ENCODE assay signal across 8 mouse cellular contexts in genomic region chr11:116623281-116624124, GRCm38 (mm10). TPM values are rescaled to one million over a fixed set of nuclear protein-coding genes. Genes with fewer than 3 reads are reported as not detected.
DNase-seq lines count a peak whose midpoint lies in the region; ATAC-seq and TF ChIP-seq lines count a peak whose summit lies in the region.
"Had no signal": no experiment of that assay in that cellular context is flagged by ENCODE, and none has a peak within 500 bp of the region (broad histone marks: within the 10 kb centered on the region; RNA-seq: fewer than 3 reads in every experiment).

No protein-coding gene starts in this region.

- ATAC-seq in forebrain, postnatal 0 days: no peak
- peak; percentile 8; the same call in 1 of the 2 replicates for ATAC-seq in limb, embryonic 14.5 days (ENCODE audit: low FRiP score, low read depth)

- WGBS in forebrain, postnatal 0 days: 10% methylated on average over 40 of the region's 40 CpGs
- 6% methylated on average over 38 of the region's 40 CpGs for WGBS in limb, embryonic 14.5 days

- H3K4me3 ChIP-seq in ES-Bruce4 (ENCODE audit: low read depth, low read length): peak overlapping the region; percentile 86
- peak overlapping the region; percentile 41 for H3K4me3 ChIP-seq in forebrain, postnatal 0 days (ENCODE audit: low read depth, low read length)
- H3K4me3 ChIP-seq in limb, embryonic 14.5 days (replicated peaks; ENCODE audit: low read length): peak overlapping the region; percentile 66

- no peak for TF ChIP-seq CTCF in ES-Bruce4 (IDR thresholded peaks at IDR 0.05; ENCODE audit: low read depth, low read length)
- TF ChIP-seq CTCF in forebrain, postnatal 0 days (IDR thresholded peaks at IDR 0.05; ENCODE audit: low read depth): peak; percentile 22

- TF ChIP-seq POLR2A in ES-Bruce4 (IDR thresholded peaks at IDR 0.05; ENCODE audit: insufficient read depth, low read length): no peak
- TF ChIP-seq POLR2A in limb, embryonic 14.5 days (IDR thresholded peaks at IDR 0.05; ENCODE audit: borderline replicate concordance, extremely low read depth, insufficient read depth, insufficient read length): no peak

- H3K4me1 ChIP-seq in ES-Bruce4 (ENCODE audit: control insufficient read depth, insufficient read depth, low read length): peaks cover 13% of the 10 kb centered on the region
- H3K4me1 ChIP-seq in forebrain, postnatal 0 days (ENCODE audit: insufficient read depth): no peaks in the 10 kb centered on the region
- H3K4me1 ChIP-seq in limb, embryonic 14.5 days (ENCODE audit: control insufficient read depth, insufficient read depth, low read length): peaks cover 36% of the 10 kb centered on the region

- H3K4me2 ChIP-seq in forebrain, postnatal 0 days (ENCODE audit: low read depth): peak overlapping the region; percentile 63
- H3K4me2 ChIP-seq in limb, embryonic 14.5 days (replicated peaks; ENCODE audit: low read depth, low read length, severe bottlenecking): peak overlapping the region; percentile 96

- no peaks in the 10 kb centered on the region for H3K36me3 ChIP-seq in ES-Bruce4 (ENCODE audit: control insufficient read depth, insufficient read depth, low read length, poor library complexity, severe bottlenecking)
- H3K36me3 ChIP-seq in forebrain, postnatal 0 days (ENCODE audit: insufficient read depth): no peaks in the 10 kb centered on the region
- H3K36me3 ChIP-seq in limb, embryonic 14.5 days (ENCODE audit: control insufficient read depth, insufficient read depth, low read length): no peaks in the 10 kb centered on the region

- no peak for TF ChIP-seq EP300 in ES-Bruce4 (IDR thresholded peaks at IDR 0.05; ENCODE audit: insufficient read depth, low read depth, low read length)

- no peak overlapping the region for H3K27ac ChIP-seq in ES-Bruce4 (ENCODE audit: insufficient read depth, low read length)
- no peak overlapping the region for H3K27ac ChIP-seq in forebrain, postnatal 0 days (ENCODE audit: low read depth, low read length)
- H3K27ac ChIP-seq in limb, embryonic 14.5 days (replicated peaks; ENCODE audit: low read depth, low read length): no peak overlapping the region

- H3K27me3 ChIP-seq in ES-Bruce4 (ENCODE audit: control insufficient read depth, insufficient read depth, low read length, poor library complexity, severe bottlenecking): no peaks in the 10 kb centered on the region
- peaks cover 5% of the 10 kb centered on the region; the same call in 1 of the 2 replicates for H3K27me3 ChIP-seq in forebrain, postnatal 0 days (ENCODE audit: insufficient read depth, low read length)
- H3K27me3 ChIP-seq in limb, embryonic 14.5 days (ENCODE audit: control insufficient read depth, insufficient read depth, low read length): no peaks in the 10 kb centered on the region

- DNase-seq in CD4-positive helper T cell, adult 2 months (ENCODE audit: low read depth, low spot score): peak; percentile 55
- no peak for DNase-seq in forebrain, postnatal 0 days
- no peak for DNase-seq in limb, embryonic 14.5 days (ENCODE audit: low spot score)
- DNase-seq in neural tube, embryonic 10.5 days (ENCODE audit: extremely low spot score, low spot score): peak; percentile 45
- no peak for DNase-seq in left cerebral cortex, adult 11 months (ENCODE audit: low spot score)
- no peak for DNase-seq in layer of hippocampus, adult 18-20 months (ENCODE audit: low spot score in 2 of 2)

- no peaks in the 10 kb centered on the region for H3K9me3 ChIP-seq in ES-Bruce4 (replicated peaks; ENCODE audit: control insufficient read depth, insufficient read depth, low read length, poor library complexity, severe bottlenecking)
- no peaks in the 10 kb centered on the region for H3K9me3 ChIP-seq in forebrain, postnatal 0 days (ENCODE audit: low read length)
- no peaks in the 10 kb centered on the region for H3K9me3 ChIP-seq in limb, embryonic 14.5 days (ENCODE audit: control insufficient read depth, low read length)

- peak overlapping the region; percentile 86 for H3K9ac ChIP-seq in ES-Bruce4 (ENCODE audit: low read depth, poor library complexity, severe bottlenecking)
- H3K9ac ChIP-seq in forebrain, postnatal 0 days: peak overlapping the region; percentile 37; the same call in 1 of the 2 replicates
- peak overlapping the region; percentile 59 for H3K9ac ChIP-seq in limb, embryonic 14.5 days (ENCODE audit: low read depth, low read length, severe bottlenecking)

RNA-seq across cellular contexts. Expression of gene Rhbdf2, which starts 3.3 kb away (rescaled TPM):
- 36.5 and 39.1 TPM in 2 replicates for polyA plus RNA-seq in ES-Bruce4 (2011; ENCODE audit: insufficient read depth, insufficient read length, low read depth, missing spikeins)
- total RNA-seq in forebrain, postnatal 0 days (2014; rRNA removed): 1.6 and 1.9 TPM in 2 replicates
- 0.75 and 0.97 TPM in 2 replicates for polyA plus RNA-seq in forebrain, postnatal 0 days (2015; fragmentation: Nextera tagmentation; extraction: Ambion mirVana)
- 11.4 and 15.0 TPM in 2 replicates for polyA plus RNA-seq in limb, embryonic 14.5 days (2012; rRNA removed)
- 5.0 and 5.5 TPM in 2 replicates for polyA plus RNA-seq in limb, embryonic 14.5 days (2014; fragmentation: Nextera tagmentation; extraction: Ambion mirVana)
- 1 to 10 TPM; 1.1 to 1.3 TPM for total RNA-seq in layer of hippocampus, adult 18-20 months (2021)

RNA-seq across cellular contexts. Expression of gene Prcd, which starts 29.8 kb away (rescaled TPM):
- polyA plus RNA-seq in ES-Bruce4 (2011; ENCODE audit: insufficient read depth, insufficient read length, low read depth, missing spikeins): not detected in 2 replicates
- 1.5 and 3.3 TPM in 2 replicates for total RNA-seq in forebrain, postnatal 0 days (2014; rRNA removed)
- polyA plus RNA-seq in forebrain, postnatal 0 days (2015; fragmentation: Nextera tagmentation; extraction: Ambion mirVana): 3.4 and 4.8 TPM in 2 replicates
- polyA plus RNA-seq in limb, embryonic 14.5 days (2012; rRNA removed): 0.38 and 0.85 TPM in 2 replicates
- polyA plus RNA-seq in limb, embryonic 14.5 days (2014; fragmentation: Nextera tagmentation; extraction: Ambion mirVana): 1.2 and 1.4 TPM in 2 replicates
- total RNA-seq in layer of hippocampus, adult 18-20 months (2021): 1 to 10 TPM; 5.6 to 5.8 TPM

RNA-seq across cellular contexts. Expression of gene Cygb, which starts 30.6 kb away (rescaled TPM):
- polyA plus RNA-seq in ES-Bruce4 (2011; ENCODE audit: insufficient read depth, insufficient read length, low read depth, missing spikeins): not detected in 2 replicates
- total RNA-seq in forebrain, postnatal 0 days (2014; rRNA removed): 20.7 and 22.7 TPM in 2 replicates
- 24.9 and 27.6 TPM in 2 replicates for polyA plus RNA-seq in forebrain, postnatal 0 days (2015; fragmentation: Nextera tagmentation; extraction: Ambion mirVana)
- 12.1 and 12.3 TPM in 2 replicates for polyA plus RNA-seq in limb, embryonic 14.5 days (2012; rRNA removed)
- 11.7 and 13.4 TPM in 2 replicates for polyA plus RNA-seq in limb, embryonic 14.5 days (2014; fragmentation: Nextera tagmentation; extraction: Ambion mirVana)
- 10 to 100 TPM; 71.3 to 80.7 TPM for total RNA-seq in layer of hippocampus, adult 18-20 months (2021)

RNA-seq across cellular contexts. Expression of gene Aanat, which starts 37.3 kb away (rescaled TPM):
- not detected in 2 replicates for polyA plus RNA-seq in ES-Bruce4 (2011; ENCODE audit: insufficient read depth, insufficient read length, low read depth, missing spikeins)
- 0.31 and 0.62 TPM in 2 replicates for total RNA-seq in forebrain, postnatal 0 days (2014; rRNA removed)
- polyA plus RNA-seq in forebrain, postnatal 0 days (2015; fragmentation: Nextera tagmentation; extraction: Ambion mirVana): 0.88 and 0.89 TPM in 2 replicates
- 0.13 and 0.17 TPM in 2 replicates for polyA plus RNA-seq in limb, embryonic 14.5 days (2012; rRNA removed)
- not detected in 2 replicates for polyA plus RNA-seq in limb, embryonic 14.5 days (2014; fragmentation: Nextera tagmentation; extraction: Ambion mirVana)
- total RNA-seq in layer of hippocampus, adult 18-20 months (2021): 1 to 10 TPM in 1 of 2 experiments, under 1 TPM in 1; 0.33 to 1.1 TPM
- polyA plus RNA-seq: gonadal fat pad, adult 2 months had no signal

RNA-seq across cellular contexts. Expression of gene Ube2o, which starts 42.3 kb away (rescaled TPM):
- polyA plus RNA-seq in ES-Bruce4 (2011; ENCODE audit: insufficient read depth, insufficient read length, low read depth, missing spikeins): 36.1 and 43.6 TPM in 2 replicates
- total RNA-seq in forebrain, postnatal 0 days (2014; rRNA removed): 81.3 and 94.1 TPM in 2 replicates
- 26.6 and 32.1 TPM in 2 replicates for polyA plus RNA-seq in forebrain, postnatal 0 days (2015; fragmentation: Nextera tagmentation; extraction: Ambion mirVana)
- polyA plus RNA-seq in limb, embryonic 14.5 days (2012; rRNA removed): 29.7 and 33.4 TPM in 2 replicates
- 18.7 and 25.5 TPM in 2 replicates for polyA plus RNA-seq in limb, embryonic 14.5 days (2014; fragmentation: Nextera tagmentation; extraction: Ambion mirVana)
- total RNA-seq in layer of hippocampus, adult 18-20 months (2021): 100 to 1,000 TPM in 1 of 2 experiments, 10 to 100 TPM in 1; 99.4 to 104 TPM

Comparison
In these comparisons a context has a peak if more than half of its experiments do, and no peak if none do; other contexts are left out.
1. DNase-seq: peak in CD4-positive helper T cell, adult 2 months (single experiment) and neural tube, embryonic 10.5 days (single experiment); none in forebrain, postnatal 0 days (single experiment), limb, embryonic 14.5 days (single experiment), left cerebral cortex, adult 11 months (single experiment) and layer of hippocampus, adult 18-20 months (0 of 2).
2. RNA of gene Cygb, which starts 30.6 kb away (polyA plus RNA-seq): 24.9 to 27.6 TPM in forebrain, postnatal 0 days and 11.7 to 13.4 TPM in limb, embryonic 14.5 days; not detected in ES-Bruce4; every median in the first group is over 10 times any median in the second.
3. Peak in every context shown above with its lines, with median percentiles within 50 percentile points of each other: H3K4me3 ChIP-seq and H3K9ac ChIP-seq.